Mouse (Mus musculus) hindbrain, embryonic 15.5 days (tissue): ENCODE results near the gene Parg. TPM values are rescaled to one million over a fixed set of nuclear protein-coding genes. Genes with fewer than 3 reads are reported as not detected.

Experiments used
- ATAC-seq: fragments of 200-750 bp; cut with Nextera tagmentation; 2 replicates; pipeline ENCODE4 v1.8.0; 2017; ENCODE audit warnings: low read depth, moderate number of reproducible peaks, moderate TSS enrichment; ENCODE audit not compliant: low FRiP score
- H3K27ac ChIP-seq: fragments of 300-500 bp; sonication (generic); replicated peaks from 2 replicates; pipeline ENCODE4 v1.5.1; 2015; ENCODE audit warnings: mild to moderate bottlenecking, inconsistent platforms
- H3K27me3 ChIP-seq: fragments of 300-500 bp; sonication (generic); 2 replicates; pipeline ENCODE4 v1.6.1; 2015; ENCODE audit warnings: control low read depth, inconsistent platforms
- H3K36me3 ChIP-seq: fragments of 300-500 bp; sonication (generic); 2 replicates; pipeline ENCODE4 v1.6.1; 2015; ENCODE audit warnings: control low read depth, inconsistent platforms
- H3K4me1 ChIP-seq: fragments of 300-500 bp; sonication (generic); replicated peaks from 2 replicates; pipeline ENCODE4 v1.6.1; 2015; ENCODE audit warnings: control low read depth, inconsistent platforms
- H3K4me2 ChIP-seq: fragments of 300-500 bp; sonication (generic); 2 replicates; pipeline ENCODE4 v1.6.1; 2015; ENCODE audit warnings: moderate library complexity, mild to moderate bottlenecking, inconsistent platforms
- H3K4me3 ChIP-seq: fragments of 300-500 bp; sonication (generic); 2 replicates; pipeline ENCODE4 v1.5.1; 2015; ENCODE audit warnings: mild to moderate bottlenecking, inconsistent platforms
- H3K9ac ChIP-seq: fragments of 300-500 bp; sonication (generic); 2 replicates; pipeline ENCODE4 v1.6.1; 2015; ENCODE audit warnings: inconsistent platforms
- H3K9me3 ChIP-seq: fragments of 300-500 bp; sonication (generic); 2 replicates; pipeline ENCODE4 v1.6.1; 2016; ENCODE audit warnings: control low read depth, inconsistent platforms
- WGBS: fragments of 180-500 bp; shearing (Covaris S2); methylation state at CpG from one replicate; pipeline ENCODE4 v1.1.7; 2015; 5-methylcytosine and 5-hydroxymethylcytosine counted together
- polyA plus RNA-seq: library from polyadenylated mRNA; unstranded; fragments of >200 nt; fragmentation: Nextera tagmentation; extraction: Ambion mirVana; gene quantifications from 2 replicates; pipeline ENCODE4 v1.2.1, GENCODE M21; 2015

The Parg gene
- polyA plus RNA-seq, 1 experiment from 2014 or later: 31.0 TPM

DNA sequence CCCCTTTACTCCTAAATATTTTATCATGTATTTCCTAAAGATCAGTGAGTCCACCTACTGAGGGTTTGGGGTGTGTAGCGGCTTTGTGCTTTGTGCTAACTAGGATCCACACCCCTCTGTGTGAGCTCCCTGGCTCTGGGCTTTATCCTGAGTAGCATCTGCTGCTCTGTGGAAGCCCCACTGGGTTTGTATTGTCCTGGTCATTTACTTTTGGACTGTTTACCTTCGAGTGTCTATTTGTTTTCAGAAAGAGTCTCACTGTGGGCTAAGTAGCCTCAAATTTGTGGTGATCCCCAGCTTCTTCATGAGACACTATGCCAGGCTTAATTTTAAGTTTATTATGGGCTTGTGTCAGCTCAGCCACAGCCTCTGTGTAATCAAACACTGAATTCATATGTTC is 67.2 kb downstream of the Parg start:
- Histone ChIP-seq H3K4me1 (no peaks in the 10 kb centered on the region), H3K9ac (no peak overlapping the region), H3K4me3 (no peak overlapping the region), H3K27ac (no peak overlapping the region), H3K36me3 (0 out of 2 replicates have a peak, but pooled peaks cover 3% of the 10 kb centered on the region), H3K4me2 (no peak overlapping the region), H3K9me3 (no peaks in the 10 kb centered on the region), H3K27me3 (no peaks in the 10 kb centered on the region)
- 49% methylated on average over 2 of the region's 2 CpGs for WGBS
- no peak for ATAC-seq

DNA sequence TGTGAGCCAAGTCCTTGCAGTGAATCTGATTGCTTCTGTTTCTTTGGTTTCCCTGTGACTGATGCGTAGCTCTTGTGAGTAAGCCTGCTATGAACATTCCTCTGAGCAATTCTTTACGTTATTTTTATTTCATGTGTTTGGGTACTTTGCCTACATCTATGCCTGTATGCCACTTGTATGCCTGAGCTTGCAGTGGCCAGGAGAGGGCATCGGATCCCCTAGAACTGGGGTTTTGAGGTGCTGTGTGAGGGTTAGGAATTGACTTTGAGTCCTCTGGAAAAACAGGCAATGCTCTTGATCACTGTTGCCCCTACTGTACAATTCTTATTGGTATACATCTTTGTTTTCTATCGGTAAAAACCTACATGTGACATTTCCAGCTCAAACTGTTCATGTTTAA is 67.8 kb downstream of the Parg start:
- Histone ChIP-seq H3K4me1 (no peaks in the 10 kb centered on the region), H3K9me3 (no peaks in the 10 kb centered on the region), H3K9ac (no peak overlapping the region), H3K4me3 (no peak overlapping the region), H3K27ac (no peak overlapping the region), H3K4me2 (no peak overlapping the region), H3K27me3 (no peaks in the 10 kb centered on the region), H3K36me3 (0 out of 2 replicates have a peak, but pooled peaks cover 6% of the 10 kb centered on the region)
- WGBS: 89% methylated on average over 4 of the region's 4 CpGs
- ATAC-seq: no peak

DNA sequence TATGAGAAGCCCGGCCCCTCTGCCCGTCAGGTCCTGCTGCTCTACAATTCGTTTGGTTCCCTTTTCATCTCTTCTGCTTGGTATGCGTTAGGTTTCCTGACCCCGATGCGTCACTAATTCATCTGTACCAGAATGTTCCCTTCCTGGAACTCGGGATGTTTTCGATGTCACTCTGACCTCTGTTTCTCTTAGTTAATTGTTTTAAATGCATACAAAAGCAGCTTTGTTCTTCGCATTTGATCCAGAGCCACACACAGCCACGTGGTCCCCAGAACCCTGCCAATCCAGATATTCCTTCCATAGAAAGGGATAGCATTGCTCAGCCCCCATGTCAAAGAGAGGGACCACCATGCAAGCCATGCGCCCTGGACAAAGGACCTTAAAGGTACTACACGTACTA is 99.9 kb downstream of the Parg start:
- no peak for ATAC-seq
- H3K9me3 ChIP-seq: no peaks in the 10 kb centered on the region
- WGBS: 32% methylated on average over 12 of the region's 12 CpGs
- H3K4me2 ChIP-seq: no peak overlapping the region
- no peaks in the 10 kb centered on the region for H3K4me1 ChIP-seq
- no peak overlapping the region for H3K27ac ChIP-seq
- no peak overlapping the region for H3K4me3 ChIP-seq
- H3K27me3 ChIP-seq: no peaks in the 10 kb centered on the region
- peaks cover 9% of the 10 kb centered on the region; the same call in 1 of the 2 replicates for H3K36me3 ChIP-seq
- no peak overlapping the region for H3K9ac ChIP-seq

DNA sequence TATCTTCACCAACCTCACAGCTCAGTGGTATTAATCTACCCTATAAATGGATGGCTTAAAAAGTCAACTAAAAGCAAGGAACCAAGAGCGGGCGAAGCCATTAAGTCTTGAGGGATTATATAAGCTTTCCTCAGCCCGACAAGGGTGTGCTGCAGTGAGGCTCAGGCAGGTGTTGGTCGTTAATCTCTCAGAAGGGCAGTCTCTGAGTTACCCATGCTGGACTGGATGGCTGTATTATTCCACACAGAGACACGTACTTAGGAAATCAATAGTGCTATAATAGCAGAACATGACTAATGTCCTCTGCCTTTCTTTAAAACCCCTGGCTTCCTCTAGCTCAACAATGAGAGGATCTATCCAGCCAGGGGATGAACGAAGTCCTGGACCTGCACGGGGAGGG is 100.7 kb downstream of the Parg start:
- Histone ChIP-seq H3K4me2 (no peak overlapping the region), H3K9me3 (no peaks in the 10 kb centered on the region), H3K36me3 (peaks cover 6% of the 10 kb centered on the region; the same call in 1 of the 2 replicates), H3K4me3 (no peak overlapping the region), H3K4me1 (no peaks in the 10 kb centered on the region), H3K27me3 (no peaks in the 10 kb centered on the region), H3K9ac (no peak overlapping the region), H3K27ac (no peak overlapping the region)
- 0 out of 2 replicates have a peak, but pooled peaks have one; percentile 54 for ATAC-seq
- WGBS: 65% methylated on average over 7 of the region's 7 CpGs

DNA sequence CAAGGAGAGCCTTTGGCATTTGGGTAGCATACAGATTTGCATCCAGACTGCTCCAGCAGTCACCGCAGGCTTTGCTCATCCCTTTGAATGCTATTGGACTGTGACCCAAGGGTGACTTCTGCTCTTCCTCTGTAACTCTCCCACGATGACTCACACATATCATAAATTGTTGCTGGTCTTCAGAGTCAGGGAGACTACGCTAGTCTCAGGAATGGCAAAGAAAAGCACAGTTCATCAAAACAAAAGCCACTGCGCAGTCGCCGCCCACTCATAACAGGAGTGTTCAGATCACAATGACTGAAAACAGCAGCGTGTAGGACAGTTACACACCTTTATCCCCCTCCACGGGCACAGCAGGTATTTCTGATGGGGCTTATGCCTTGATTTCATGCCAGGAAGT is 103.2 kb downstream of the Parg start:
- WGBS: 88% methylated on average over 8 of the region's 8 CpGs

DNA sequence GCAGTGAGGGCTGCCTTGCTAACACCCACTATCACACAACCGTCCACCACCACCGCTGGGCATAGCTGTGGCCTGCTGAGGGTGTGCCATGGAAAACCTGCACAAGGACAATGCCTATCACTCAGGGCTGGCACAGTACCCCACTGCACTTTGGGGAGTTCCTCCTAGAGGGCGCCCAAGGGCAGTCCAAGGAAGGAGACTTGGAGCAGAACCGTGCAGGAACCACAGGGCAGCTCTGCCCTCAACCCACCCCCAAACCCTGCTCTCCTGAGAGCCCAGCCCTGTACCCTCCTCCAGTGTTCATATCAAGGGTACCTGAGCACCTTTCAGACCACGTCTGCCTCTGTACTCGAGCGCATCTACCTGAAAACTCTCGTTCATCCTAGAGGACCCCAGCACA is 108.1 kb downstream of the Parg start:
- no peak overlapping the region for H3K27ac ChIP-seq
- no peaks in the 10 kb centered on the region for H3K27me3 ChIP-seq
- no peaks in the 10 kb centered on the region for H3K36me3 ChIP-seq
- H3K4me2 ChIP-seq: no peak overlapping the region
- H3K4me1 ChIP-seq: no peaks in the 10 kb centered on the region
- ATAC-seq: no peak
- H3K4me3 ChIP-seq: no peak overlapping the region
- no peaks in the 10 kb centered on the region for H3K9me3 ChIP-seq
- H3K9ac ChIP-seq: no peak overlapping the region
- WGBS: 45% methylated on average over 8 of the region's 8 CpGs

More for the DNA sequence above, 103.2 kb downstream of the Parg start:
- H3K9ac ChIP-seq: no peak overlapping the region
- no peaks in the 10 kb centered on the region for H3K27me3 ChIP-seq
- H3K4me2 ChIP-seq: no peak overlapping the region
- no peaks in the 10 kb centered on the region for H3K36me3 ChIP-seq
- H3K4me3 ChIP-seq: no peak overlapping the region
- H3K9me3 ChIP-seq: no peaks in the 10 kb centered on the region
- ATAC-seq: no peak
- no peak overlapping the region for H3K27ac ChIP-seq
- no peaks in the 10 kb centered on the region for H3K4me1 ChIP-seq

DNA sequence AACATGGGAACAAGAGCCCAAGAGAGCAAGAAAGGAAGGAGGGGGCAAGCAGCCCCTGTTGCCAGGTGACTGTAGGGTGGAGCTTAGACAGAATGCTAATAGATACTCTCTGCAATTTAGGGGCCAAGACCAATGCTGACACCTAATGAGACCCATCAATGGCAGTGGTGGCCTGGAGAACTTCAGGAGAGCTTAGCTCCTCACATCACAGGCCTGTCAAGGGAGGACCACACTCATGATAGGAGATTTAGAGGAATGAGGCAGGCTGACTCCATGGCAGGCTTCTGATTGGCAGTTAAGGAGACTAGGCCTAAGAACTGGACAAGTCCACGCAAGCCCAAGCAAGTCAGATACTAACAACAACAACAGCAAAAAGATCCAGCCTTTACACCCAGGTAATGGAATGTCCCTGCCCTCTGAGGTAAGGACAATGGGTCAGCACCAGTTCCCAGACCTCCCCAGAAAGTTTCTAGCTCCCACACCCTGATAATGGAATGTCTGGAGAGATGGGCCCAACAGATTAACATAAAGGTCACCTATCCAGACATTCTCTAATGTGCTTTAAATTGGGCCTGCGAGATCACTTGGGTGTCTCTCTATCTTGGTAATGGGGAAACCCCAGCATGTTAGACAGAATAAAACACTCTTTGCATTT is 109.8 kb downstream of the Parg start:
- no peak overlapping the region for H3K4me2 ChIP-seq
- H3K36me3 ChIP-seq: no peaks in the 10 kb centered on the region
- H3K4me3 ChIP-seq: no peak overlapping the region
- H3K4me1 ChIP-seq: no peaks in the 10 kb centered on the region
- no peaks in the 10 kb centered on the region for H3K9me3 ChIP-seq
- H3K9ac ChIP-seq: no peak overlapping the region
- ATAC-seq: no peak
- no peaks in the 10 kb centered on the region for H3K27me3 ChIP-seq
- 92% methylated on average over 2 of the region's 2 CpGs for WGBS
- H3K27ac ChIP-seq: no peak overlapping the region

DNA sequence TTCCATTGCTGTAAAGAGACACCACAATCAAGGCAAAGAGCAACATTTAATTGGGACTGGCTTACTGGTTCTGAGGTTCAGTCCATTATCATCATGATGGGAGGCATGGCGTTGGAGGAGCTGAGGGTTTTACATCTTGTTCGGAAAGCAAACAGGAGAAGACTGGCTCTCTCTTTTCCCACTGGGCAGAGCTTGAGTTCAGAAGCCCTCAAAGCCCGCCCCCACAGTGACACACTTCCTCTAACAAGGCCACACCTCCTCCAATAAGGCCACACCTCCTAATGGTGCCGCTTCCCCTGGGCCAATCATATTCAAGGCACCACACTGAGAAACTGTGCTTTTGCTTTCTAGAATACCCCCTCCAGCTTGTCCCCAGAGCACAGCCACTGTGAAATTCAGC is 116.1 kb downstream of the Parg start:
- 15% methylated on average over 4 of the region's 4 CpGs for WGBS
- Histone ChIP-seq H3K4me2 (peak overlapping the region; percentile 2; the same call in 1 of the 2 replicates), H3K4me3 (no peak overlapping the region), H3K27ac (no peak overlapping the region), H3K36me3 (no peaks in the 10 kb centered on the region), H3K27me3 (no peaks in the 10 kb centered on the region), H3K4me1 (peaks cover 11% of the 10 kb centered on the region), H3K9me3 (no peaks in the 10 kb centered on the region), H3K9ac (no peak overlapping the region)
- 0 out of 2 replicates have a peak, but pooled peaks have one; percentile 52 for ATAC-seq

DNA sequence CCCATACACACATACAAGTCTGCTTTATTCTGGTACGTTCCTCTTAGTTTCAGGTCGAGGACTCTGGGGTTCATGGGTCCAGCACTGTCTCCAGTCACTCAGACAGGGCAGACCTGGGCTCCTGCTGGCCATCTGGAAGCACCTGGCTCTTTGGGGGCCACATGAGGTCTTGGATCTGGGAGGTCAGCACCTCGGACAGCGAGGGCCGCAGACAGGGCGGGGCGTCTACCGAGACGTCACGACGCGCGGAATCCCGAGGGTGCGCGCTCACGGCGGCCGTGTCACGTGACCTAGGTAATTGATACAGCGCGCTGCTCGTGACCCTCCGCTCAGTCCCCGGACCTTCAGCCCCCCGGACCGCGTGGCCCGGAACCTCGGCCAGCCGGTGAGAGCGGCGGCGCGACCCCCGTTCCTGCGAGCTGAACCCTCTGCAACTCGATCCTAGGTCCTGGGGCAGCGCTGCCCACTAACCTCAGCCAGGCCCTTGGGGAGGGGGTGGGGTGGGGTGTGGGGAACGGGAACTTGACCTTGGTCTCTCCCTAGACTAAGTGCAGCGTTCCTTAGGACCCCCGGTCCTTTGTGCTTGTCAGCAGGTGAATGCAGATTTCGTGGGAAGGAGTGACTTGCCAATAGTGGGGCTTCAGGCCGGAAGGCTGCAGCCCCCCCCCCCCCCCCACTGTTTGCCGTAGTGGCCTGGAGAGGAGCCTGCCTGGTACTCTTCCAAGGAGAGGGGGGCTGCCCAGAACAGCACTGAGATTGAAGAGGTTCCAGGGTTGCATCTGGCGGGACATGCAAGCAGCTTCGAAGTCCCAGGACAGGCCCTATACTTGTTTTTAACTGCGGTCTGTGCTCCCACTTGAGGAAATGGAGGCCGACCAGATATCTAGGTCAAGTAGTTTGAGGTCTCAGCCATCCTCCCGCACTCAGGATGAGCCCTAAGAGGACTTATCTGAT is 120.3 kb downstream of the Parg start, which contains the start of gene Ogdhl:
Ogdhl (plus strand) TSS at position 288 of the 954 bp plus-strand sequence.
- WGBS: 2% methylated on average over 49 of the region's 50 CpGs

DNA sequence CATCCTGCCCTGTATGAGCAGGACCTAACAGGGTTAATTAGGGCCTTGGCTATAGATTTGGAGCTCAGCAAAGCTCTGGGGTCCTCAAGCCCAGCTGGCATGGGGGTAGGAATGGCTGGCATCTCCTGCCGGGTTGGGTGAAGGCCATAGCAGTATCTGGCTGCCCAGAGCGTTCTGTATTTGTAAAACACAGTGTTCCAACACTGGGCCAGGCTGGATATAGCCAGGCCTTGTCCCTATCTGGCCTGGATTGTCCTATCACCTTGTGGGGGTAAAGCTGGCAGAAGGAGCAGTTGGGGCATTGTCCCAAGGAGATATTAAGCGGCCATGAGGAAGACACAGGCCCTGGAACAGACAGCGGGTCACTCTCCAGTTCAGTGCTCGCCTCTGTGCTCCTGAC is 121.5 kb downstream of the Parg start:
- no peaks in the 10 kb centered on the region for H3K27me3 ChIP-seq
- no peaks in the 10 kb centered on the region for H3K9me3 ChIP-seq
- no peak overlapping the region for H3K9ac ChIP-seq
- H3K4me1 ChIP-seq: peaks cover 15% of the 10 kb centered on the region
- WGBS: 92% methylated on average over 5 of the region's 5 CpGs
- H3K36me3 ChIP-seq: no peaks in the 10 kb centered on the region
- H3K27ac ChIP-seq: no peak overlapping the region
- ATAC-seq: no peak
- peak overlapping the region; percentile 78; the same call in 1 of the 2 replicates for H3K4me2 ChIP-seq
- H3K4me3 ChIP-seq: no peak overlapping the region

More for the DNA sequence above, 120.3 kb downstream of the Parg start, which contains the start of gene Ogdhl:
- Histone ChIP-seq H3K36me3 (no peaks in the 10 kb centered on the region), H3K4me1 (peaks cover 15% of the 10 kb centered on the region), H3K9me3 (no peaks in the 10 kb centered on the region), H3K4me2 (peak within 1 kb of the TSS; percentile 78), H3K27ac (peak within 1 kb of the TSS; percentile 65), H3K27me3 (no peaks in the 10 kb centered on the region), H3K4me3 (peak within 1 kb of the TSS; percentile 78), H3K9ac (peak within 1 kb of the TSS; percentile 72)
- ATAC-seq: peak; percentile 77

DNA sequence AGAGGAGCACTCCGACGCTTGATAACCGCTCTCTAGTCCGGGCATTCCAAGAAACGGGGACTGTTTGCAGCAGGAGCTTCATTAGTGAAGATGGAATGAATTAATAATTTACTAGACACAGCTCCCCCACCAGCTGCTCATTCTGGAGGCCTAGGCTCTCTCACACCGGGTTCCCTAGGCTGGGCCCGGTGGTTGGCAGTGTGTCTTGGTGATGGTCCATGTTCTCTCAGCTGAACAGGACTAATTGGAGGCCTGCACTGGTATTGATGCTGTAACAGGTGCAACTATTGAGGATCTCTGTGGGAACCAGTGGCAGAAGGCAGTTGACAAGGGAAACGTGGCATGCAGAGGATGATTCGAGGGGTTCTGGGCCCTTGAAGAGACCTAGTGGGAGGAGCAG is 125.6 kb downstream of the Parg start:
- Histone ChIP-seq H3K27ac (no peak overlapping the region), H3K4me2 (no peak overlapping the region), H3K27me3 (no peaks in the 10 kb centered on the region), H3K36me3 (no peaks in the 10 kb centered on the region), H3K9me3 (no peaks in the 10 kb centered on the region), H3K4me1 (peaks cover 11% of the 10 kb centered on the region), H3K4me3 (no peak overlapping the region), H3K9ac (no peak overlapping the region)
- peak; percentile 45; the same call in 1 of the 2 replicates for ATAC-seq
- WGBS: 58% methylated on average over 9 of the region's 9 CpGs
